Mouse (Mus musculus) G1E (cell line): Measurements from ENCODE around the gene Teddm3.

Source experiments
- CTCF ChIP-seq: IDR thresholded peaks from 2 replicates; pipeline ENCODE4 v1.5.1; 2012; ENCODE audit warnings: low read depth, low read length, inconsistent platforms, mixed read lengths
- POLR2AphosphoS5 ChIP-seq: IDR thresholded peaks from 2 replicates; pipeline ENCODE4 v1.6.1; 2012; ENCODE audit warnings: low read depth, low read length, inconsistent platforms; ENCODE audit not compliant: insufficient replicate concordance
- TAL1 ChIP-seq: conservative IDR thresholded peaks from 2 replicates; pipeline ENCODE4 v1.6.1; 2012; ENCODE audit warnings: low read depth, low read length, inconsistent platforms, mixed read lengths

GRCm38 (mm10) chr16:21198529-21198928 is 44.7 kb upstream of the Teddm3 start:
- TF ChIP-seq CTCF (no peak), POLR2AphosphoS5 (no peak), TAL1 (no peak)
